Mouse (Mus musculus): ENCODE measurements around the gene Parp6.

Parp6 gene

DNA sequence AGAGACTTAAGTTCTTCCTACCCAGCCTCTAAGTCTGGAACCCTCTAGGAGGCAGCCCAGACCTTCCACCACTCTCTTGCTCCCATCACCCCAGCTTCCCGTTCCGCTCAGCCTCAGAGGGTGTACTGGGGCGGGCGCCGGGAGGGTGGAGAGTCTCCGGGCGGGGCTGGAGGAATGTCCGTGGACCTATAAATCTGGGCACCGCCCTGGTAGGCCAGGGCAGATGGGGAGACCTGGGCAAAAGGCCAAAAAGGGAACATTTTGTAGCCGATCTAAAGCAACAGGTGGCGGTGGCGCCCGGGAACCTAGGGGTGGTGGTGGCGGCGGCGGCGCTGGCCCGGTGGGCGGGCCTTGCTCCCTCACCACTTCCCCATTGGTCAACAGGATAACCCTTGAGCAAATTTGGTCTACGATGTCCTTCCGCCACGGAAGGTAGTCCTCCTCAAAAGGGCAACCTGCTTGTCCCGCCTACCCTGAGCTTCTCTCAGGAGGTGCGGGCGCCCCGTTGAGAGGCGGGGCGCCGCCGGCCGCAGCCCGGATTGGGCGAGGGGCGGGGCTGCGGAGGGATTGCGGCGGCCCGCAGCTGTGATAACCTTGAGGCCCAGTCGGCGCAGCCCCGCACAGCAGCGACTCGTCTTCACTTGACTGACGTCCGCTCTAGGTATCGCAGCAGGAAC lies 39.0 kb downstream of the Parp6 start, which contains the start of gene Pkm:
Gene Pkm (plus strand): TSS at position 411 of the 677 bp plus-strand sequence.
- DNase-seq (ENCODE audit: low spot score): peak; percentile 92

DNA sequence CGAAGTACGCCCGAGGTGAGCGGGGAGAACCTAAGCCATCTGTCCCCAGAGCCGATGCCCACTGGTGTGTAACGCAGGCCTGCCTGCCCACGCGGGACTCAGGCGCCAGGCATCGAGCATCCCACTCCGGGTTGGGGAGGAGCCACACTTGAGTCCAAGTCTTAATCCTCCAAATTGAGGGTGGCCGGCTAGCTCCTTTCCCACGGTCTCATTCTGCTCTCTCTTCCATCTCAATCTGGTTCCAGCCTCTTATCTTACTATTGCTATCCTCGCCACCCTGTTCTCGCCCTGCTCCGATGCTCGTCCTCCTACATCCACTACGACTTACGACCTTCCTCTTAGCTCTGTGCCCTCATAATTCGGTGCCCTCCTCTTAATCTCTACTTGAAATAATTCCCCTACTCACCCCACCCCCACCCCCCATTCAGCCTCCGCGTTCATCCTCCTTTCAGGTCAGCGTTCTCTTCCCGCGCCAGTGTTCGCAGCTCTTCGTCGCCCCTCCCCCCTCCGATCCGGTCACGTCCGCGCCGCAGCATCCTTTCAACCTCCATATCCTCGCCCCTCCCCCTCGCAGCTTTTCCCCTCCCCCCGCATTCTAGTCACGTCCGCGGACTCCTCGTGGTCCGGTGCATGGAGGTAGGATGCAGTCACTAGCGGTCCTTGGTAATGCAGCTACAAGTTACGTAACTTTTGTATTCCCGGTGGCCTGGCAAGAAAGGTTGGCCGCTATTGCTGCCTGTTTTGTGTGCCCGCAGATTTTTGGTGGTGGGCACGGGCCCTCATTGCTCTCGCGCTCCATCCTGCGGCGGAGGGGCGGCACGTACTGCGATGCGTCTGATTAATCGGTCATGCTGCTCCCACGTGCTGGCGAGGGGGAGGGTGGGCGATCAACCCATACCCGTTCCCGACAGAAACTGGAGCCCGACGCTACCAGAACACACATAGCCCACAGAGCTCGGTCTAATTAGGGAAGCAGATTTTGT lies 39.8 kb downstream of the Parp6 start:
- no peak for DNase-seq (ENCODE audit: low spot score)

DNA sequence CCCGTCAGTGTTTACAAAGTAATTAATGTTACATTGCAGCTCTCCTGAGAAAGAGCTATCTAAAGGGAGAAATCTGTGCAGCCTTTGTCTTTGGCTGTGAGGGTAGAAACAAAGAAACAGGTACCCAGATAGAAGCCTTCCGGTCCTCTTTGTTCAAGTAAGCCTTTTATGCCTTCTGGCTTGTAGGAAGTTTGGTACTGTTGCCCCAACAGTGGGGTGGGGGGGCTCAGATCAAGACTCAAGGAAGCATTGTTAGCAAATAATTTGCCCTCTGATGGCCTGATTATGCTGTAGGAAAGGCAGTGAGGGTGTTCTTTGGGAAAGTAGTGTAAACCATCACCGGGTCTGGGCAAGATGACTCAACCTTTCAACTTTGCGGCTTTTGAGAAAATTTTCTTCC lies 41.1 kb downstream of the Parp6 start:
- DNase-seq (ENCODE audit: low spot score): no peak

DNA sequence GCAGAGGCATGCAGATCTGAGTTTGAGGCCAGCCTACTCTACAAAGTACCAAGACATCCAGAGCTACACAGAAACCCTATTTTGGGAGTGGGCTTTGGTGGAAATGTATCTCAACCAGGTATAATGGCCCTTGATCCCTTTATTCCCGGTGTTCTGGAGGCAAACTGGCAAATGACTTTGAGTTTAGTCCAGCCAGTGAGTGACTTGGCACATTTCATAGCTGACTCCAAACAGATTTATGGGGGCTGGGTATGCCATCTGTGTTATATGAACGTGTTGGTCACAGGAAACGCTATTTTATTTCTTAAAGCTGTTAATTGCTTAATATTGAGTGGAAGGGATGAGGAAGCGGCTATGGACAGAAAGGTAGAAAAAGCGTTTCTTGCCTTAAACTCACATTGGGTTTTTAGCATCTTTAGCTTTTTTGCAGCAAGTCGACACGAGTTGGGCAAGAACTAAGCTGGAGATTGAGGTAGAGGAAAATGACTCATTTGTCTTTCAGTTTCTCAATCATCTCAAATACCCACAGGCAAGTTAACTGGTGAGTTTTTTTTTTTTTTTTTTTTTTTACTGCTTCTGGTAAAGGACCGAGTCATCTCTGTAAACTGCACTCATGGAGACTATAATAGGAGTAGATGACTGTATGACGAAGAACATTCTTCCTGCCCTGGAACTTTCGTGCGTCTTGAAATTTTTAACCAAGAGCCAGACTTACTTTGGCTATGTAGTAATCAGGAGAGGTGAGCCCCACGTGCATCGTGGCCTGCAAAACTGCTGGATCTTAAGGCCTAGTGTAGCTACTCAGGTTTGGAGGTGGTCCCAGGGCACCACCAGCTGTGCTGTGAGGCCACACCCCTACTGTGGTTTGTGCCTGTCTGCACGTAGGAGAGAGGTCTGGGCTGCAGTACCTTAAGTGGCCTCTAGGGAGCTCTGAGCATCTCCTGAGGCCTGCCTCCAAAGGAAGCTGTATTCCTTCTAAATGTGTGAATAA lies 42.2 kb downstream of the Parp6 start:
- no peak for DNase-seq (ENCODE audit: low spot score)

DNA sequence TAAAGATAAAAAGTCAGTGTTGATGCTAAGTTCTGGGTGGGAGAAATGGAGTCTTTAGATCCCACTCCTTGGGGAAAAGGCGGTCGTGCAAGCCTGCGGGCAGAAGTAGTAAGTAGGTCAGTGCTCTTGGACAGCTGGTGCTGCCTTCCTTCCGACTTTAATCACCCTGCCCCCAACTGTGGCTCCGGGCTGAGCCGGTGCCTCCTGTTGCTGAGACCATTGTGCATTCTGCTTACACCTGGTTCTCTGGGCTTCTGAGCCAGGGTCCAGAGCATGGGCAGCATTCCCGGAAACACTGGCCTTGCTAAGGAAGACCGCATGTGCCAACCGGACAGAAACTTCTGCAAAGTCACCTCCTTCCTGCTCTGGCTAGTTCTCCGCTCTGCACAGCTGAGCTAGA lies 43.3 kb downstream of the Parp6 start:
- no peak for DNase-seq (ENCODE audit: low spot score)

DNA sequence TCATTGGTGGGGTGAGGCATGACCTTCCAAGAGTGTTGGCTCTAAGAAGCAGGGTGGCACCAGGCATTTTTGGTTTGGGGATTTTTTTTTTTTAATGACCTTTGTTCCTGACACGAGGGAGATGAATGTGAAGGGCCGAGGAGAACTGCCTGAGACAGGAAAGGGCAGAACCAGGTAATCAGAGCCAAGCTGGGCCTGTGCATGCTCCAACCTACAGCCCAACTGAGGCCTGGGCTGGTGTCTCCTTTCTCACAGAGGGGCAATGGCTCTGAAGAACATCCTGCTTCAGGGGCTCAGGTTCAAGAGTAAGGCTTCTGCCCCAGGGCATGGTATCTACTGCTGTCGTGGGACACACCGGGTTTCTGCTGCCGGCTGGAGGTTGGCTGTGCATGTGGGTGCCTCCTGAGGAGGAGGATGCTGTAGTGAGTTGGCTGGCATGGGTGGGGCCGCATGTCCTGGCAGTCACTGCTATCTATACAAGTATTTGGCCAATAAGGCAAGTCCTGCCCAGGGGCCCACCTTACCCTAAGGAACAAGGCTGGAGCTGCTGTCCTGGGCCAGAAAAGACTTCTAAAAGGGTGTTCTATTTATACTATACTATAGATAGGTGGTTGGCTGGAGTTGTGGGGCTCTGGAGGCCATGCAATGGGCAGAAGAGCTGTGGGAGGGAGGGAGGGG lies 44.4 kb downstream of the Parp6 start:
- DNase-seq (ENCODE audit: low spot score): no peak

DNA sequence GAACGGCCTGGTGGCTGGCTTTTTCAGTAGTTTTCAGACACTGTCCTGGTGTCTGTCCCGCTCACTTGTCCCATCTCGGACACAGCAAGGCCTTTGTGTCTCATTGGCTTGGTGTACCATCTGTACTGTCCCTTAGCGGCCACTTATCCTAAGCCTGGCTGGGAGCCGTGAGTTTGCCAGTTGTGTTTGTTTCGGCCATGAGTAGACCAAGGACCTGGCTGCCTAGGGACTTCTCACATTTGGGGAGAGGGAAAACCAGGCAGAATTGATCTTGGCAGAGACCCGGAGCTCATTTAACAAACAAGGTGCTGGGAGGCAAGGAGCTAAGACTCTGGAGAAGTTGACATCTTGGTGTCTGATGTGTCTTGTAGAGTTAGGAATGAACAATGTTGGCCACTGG lies 46.1 kb downstream of the Parp6 start:
- DNase-seq (ENCODE audit: low spot score): no peak

DNA sequence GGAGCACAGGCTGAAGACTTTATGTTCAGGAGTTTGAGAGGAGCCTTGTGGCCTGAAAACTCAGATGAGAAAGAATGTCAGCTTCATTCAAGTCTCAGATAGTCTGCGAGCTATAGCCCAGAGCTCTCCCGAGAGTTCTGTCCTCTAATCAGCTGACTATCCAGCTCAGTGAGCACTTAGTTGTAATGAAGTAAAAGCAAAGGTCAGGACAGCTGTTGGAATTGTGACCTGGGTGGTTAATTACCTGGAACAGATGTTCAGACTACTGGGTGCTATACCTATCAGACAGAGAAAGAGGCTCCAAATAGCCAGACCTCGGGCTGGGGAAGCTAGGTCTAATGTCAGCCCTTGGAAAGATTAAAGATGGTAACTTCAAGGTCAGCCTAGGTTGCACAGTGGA lies 46.9 kb downstream of the Parp6 start:
- DNase-seq (ENCODE audit: low spot score): no peak

DNA sequence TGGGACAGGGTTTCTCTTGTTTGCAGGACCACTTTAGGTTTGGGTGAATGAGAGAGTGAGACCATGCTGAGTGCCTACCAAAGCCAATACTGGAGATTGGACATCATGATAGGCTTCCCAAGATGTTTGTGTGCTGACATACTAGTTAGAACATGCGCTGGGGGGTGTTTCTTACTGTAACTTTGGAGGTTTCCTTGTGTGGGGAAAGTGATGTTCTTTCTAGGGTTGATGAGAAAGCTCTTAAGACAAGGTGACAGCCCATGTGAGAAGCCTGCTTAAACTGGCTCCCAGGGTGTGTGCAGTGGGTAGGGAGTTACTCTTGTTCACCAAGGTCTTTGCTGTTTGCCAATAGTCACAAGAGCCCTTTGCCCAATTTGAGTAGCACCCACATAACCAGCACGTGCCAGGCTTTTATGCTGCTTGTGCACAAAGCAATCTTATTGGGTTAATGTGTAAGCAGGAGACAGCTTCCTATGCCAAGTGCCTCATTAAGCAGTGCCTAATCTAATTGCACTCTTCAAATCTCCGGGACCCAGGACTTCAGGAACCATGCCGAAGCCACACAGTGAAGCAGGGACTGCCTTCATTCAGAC lies 47.7 kb downstream of the Parp6 start:
- DNase-seq (ENCODE audit: low spot score): no peak

DNA sequence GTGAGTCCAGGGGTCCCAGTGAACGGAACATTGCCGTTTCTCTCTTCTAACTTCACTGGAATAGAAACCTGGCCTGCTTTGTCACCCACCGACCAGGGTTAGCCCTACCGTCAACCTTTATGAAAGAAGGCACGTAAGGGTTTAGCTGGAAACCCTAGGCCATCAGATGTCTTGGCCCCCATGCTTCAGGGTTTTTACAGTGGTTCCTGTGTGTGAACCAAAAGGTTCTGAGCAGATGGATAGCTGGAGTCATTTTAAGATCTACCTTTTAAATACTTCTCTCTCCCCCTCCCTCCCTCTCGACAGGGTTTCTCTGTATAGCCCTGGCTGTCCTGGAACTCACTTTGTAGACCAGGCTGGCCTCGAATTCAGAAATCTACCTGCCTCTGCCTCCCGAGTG lies 48.9 kb downstream of the Parp6 start:
- DNase-seq (ENCODE audit: low spot score): no peak

DNA sequence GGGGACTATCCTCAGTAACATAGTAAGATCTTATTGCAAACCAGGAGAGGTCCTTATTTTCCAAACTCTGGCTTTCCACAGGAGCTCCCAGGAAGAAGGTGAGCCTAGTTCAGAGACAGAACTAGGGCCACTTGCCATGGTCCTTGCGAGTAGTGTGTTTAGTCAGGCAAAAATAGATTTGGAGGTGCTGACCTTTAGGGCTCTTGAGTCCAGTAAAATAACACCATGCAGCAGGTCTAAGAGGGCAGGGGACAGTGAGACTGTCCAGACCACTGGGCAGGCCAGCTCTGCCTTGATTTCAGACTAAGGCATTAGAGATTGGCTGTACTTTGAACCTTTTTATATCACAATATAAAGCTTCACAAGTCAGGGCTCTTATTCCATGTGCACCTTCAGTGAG lies 49.7 kb downstream of the Parp6 start:
- no peak for DNase-seq (ENCODE audit: low spot score)

DNA sequence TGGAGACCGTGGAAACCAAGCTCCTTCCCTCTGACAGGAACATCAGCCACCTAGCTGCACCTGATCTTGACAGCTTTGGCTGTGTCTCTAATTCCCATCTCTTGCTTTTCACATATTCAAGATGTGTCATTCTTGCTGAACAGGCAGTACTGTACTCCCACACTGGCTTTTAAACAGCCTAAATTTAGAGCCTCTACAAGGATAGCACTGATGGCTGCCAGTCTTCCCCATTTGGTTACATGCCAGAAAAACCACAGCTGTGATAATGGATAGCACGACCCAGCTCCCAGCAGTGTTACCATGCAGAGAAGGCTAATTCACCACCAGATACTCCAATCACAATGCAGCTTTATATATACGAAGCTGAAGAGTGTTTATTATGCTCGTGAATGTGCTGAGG lies 50.2 kb downstream of the Parp6 start:
- DNase-seq (ENCODE audit: low spot score): no peak

DNA sequence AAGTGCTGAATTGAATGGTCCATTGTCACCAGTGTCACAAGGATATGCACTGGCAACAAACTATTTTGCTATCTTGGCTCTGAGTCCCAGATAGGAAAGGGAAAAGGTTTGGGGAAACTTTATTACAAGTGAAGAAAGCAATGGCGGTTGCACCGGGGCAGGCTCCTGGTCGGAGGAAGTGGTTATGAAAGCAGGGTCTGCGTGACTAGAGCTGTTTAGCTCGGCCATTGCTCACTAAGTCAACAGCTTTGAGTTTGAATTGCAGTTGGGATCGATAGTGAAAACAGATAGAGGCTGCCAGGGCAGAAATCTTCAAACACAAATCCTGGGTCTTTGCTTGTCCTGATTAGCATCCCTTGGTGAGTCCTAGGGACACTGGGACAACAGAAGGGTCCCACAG lies 50.8 kb downstream of the Parp6 start:
- no peak for DNase-seq (ENCODE audit: low spot score)

DNA sequence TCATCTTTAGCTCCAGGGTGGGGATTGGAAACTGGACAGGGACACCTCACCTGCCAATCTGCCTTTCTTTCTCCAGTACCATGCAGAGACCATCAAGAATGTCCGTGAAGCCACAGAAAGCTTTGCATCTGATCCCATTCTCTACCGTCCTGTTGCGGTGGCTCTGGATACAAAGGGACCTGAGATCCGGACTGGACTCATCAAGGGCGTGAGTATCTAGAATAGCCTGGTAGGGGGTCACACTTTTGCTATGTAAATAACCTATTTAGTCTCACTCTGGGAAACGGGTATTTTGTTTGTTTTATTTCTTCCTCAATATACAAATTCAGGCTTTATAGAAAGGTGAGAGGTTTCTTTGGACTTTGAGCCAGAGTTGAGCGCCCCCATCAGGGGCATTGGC lies 51.4 kb downstream of the Parp6 start:
- DNase-seq (ENCODE audit: low spot score): no peak

DNA sequence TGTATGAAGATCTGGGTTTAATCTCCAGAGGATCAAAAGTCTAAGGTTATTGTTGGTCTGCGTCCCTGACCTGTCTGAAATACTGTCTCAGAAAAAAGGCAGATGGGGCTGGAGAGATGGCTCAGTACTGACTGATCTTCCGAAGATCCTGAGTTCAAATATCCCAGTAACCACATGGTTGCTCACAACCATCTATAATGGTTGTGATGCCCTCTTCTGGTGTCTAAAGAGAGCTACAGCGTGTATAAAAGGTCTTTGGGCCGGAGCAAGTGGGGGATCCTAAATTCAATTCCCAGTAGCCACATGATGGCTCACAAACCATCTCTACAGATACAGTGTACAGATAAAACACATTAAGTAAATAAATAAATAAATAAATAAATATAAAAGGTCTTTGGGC lies 52.1 kb downstream of the Parp6 start:
- no peak for DNase-seq (ENCODE audit: low spot score)

DNA sequence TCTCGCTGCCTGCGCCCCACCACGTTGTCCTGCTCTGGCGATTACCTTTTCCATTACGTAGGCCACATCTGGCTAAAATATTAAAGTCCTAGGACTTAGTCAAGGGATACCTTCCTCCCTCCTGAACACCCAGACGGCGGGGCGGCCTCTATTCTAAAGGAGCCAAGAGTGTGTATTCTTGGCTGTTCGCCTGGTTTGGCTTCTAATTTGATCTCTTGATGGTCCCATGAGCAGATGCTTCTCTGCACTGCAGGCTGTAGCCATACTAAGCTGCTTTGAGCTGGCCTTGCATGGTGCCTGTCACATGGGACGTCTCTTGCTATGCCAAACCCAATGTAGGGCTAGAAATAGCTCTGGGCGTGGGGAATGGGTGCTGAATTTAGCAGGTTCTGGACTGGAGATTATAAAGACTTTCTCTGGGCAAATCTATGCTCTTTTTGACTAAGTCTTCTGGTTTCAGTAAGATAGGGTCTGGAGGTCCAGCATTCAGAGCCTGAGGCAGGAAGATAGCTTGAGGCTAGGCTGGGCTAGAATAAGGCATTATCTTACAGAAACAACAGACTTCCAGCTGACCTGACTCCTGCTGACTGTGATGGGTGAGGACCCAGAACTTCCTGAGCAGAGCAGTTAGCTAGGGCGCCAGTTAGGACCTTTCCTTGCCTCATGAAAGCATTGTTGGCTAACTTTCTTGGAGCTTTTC lies 55.3 kb downstream of the Parp6 start:
- DNase-seq (ENCODE audit: low spot score): no peak

DNA sequence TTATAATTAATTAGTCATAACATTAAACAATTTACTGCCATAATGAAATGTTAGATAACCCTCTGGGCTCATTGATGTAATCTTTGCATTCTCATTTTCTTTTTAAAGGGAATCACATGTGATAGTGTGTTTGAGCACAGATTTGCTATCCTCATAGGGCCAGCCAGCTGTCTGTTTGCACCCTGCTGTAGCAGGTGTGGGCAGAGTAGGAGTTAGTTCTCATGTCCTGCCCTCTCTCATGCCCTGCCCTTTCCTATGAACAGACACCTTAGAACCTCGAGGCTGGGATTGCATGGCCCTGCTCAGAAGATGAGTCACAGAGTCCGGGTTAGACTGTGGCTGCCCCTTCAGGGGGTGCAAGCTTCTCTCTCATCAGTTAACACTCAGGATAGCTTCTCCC lies 56.3 kb downstream of the Parp6 start:
- no peak for DNase-seq (ENCODE audit: low spot score)

DNA sequence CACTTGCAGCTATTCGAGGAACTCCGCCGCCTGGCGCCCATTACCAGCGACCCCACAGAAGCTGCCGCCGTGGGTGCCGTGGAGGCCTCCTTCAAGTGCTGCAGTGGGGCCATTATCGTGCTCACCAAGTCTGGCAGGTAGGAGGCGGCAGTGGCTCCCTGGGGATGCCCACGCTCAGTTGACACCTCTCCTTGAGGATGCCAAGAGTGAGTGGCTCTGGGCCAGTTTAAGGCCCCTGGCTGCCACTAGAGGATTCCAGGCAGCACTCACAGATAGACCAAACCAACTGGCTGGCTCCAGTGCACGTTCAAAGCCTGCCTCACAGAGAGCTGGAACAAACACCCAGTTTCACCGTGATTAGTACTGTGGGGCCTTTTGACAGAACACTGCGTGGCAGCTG lies 58.5 kb downstream of the Parp6 start:
- no peak for DNase-seq (ENCODE audit: low spot score)

DNA sequence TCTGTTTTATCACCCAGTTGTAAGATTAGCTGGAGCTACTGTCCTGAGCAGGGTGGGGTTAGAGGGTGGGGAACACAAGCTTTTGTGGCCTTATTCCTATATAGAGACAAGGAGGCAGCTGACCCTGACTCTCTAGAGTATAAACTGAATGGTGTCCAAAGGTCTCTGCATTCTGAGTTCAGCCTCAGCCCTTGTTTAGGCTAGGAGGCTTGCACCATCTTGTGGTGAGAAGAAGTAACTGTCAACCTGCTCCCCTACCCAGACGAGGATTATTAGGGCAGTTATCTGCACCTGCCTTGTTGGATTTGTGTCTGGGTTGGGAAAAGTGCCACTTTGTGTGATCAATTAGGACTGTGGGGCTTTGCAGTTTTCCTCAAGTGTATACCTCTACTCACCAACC lies 61.2 kb downstream of the Parp6 start:
- no peak for DNase-seq (ENCODE audit: low spot score)

DNA sequence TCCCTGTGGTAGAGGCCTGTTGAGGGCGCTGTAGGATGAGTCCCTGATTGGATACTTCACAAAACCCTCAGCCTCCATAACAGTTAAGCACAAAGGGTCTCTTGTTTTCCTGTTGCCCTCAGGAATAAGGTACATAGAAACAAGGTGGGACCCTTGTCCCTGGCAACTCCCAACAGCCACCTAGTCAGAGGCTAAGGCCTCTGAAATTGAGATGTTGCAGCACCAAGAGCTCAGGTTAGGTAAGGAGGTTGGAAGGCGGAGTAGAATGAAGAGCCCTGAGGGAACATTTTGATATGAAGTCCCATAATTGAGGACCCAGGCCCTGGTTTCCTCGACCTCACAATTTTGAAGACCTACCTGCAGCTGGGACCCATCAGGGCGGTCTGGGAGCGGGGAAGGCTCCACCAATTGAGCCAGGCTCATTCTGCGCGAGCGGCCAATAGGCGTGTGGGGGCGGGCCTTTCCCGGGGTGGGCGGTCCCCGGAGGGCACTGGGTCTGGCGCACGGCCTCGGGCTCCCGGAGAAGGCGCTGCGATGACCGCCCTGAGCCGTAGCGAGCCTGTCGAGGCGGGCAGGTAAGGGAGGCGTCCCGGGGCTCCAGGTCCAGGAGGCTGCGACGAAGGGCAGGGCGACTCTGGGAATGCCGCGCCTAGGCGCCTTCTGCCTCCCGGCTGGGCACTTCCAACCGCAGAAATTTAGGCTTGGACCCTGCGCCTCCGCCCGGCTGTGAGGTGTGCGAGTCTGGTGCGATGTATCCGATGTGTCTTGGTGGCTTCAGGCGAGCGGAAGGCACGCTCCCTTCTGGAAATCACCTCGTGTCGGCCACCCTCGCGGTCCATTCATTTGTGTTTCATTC lies 62.8 kb downstream of the Parp6 start, which contains the start of gene Gramd2:
Gene Gramd2 (plus strand): TSS at position 467 of the 856 bp plus-strand sequence.
- DNase-seq (ENCODE audit: low spot score): no peak

Data from urinary bladder, postnatal 10 days (tissue).